15 mouse cellular contexts compared by ENCODE assay signal in the genomic region with DNA sequence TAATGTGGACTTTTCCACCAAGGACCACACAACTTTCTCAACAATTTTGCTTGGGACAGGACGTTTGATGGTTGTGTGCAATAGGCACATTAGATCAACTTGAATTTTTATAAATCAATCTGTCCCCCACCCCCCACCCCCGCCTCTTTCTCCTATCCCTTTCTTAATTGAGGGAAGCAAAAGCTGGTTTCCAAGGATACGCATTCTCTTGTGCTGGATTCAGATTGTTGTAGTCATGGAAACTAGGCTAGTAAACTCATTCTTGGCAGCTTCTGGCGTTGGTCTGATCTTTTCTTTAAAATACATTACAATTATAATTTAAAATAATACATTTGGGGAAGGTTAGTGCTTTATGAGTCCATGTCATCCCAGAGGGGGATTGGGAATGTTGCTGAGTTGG. TPM values are rescaled to one million over a fixed set of nuclear protein-coding genes. Genes with fewer than 3 reads are reported as not detected.
A peak's percentile ranks its signal among the peaks of the same experiment; 100 is the strongest.
DNase-seq lines count a peak whose midpoint lies in the region; ATAC-seq lines count a peak whose summit lies in the region.
"Had no signal": no experiment of that assay in that cellular context is flagged by ENCODE, and none has a peak within 500 bp of the region (broad histone marks: within the 10 kb centered on the region; RNA-seq: fewer than 3 reads in every experiment).

No protein-coding gene starts in this region.

- no peaks in the 10 kb centered on the region for H3K9me3 ChIP-seq in forebrain, embryonic 13.5 days (replicated peaks)
- H3K9me3 ChIP-seq in midbrain, embryonic 16.5 days (replicated peaks; ENCODE audit: control insufficient read depth, low read length, poor library complexity, severe bottlenecking): no peaks in the 10 kb centered on the region
- H3K9me3 ChIP-seq: heart, embryonic 15.5 days; megakaryocyte, embryonic 14.5 days had no signal

- no peak overlapping the region for H3K9ac ChIP-seq in forebrain, embryonic 13.5 days
- no peak overlapping the region for H3K9ac ChIP-seq in midbrain, embryonic 16.5 days (ENCODE audit: low read depth, low read length)
- H3K9ac ChIP-seq: heart, embryonic 15.5 days had no signal

- H3K27me3 ChIP-seq in forebrain, embryonic 13.5 days: no peaks in the 10 kb centered on the region
- no peaks in the 10 kb centered on the region for H3K27me3 ChIP-seq in midbrain, embryonic 16.5 days (ENCODE audit: control insufficient read depth, insufficient read depth, low read depth, low read length)
- H3K27me3 ChIP-seq: heart, embryonic 15.5 days; megakaryocyte, embryonic 14.5 days had no signal

- 3% methylated on average over 4 of the region's 4 CpGs for WGBS in forebrain, embryonic 13.5 days
- WGBS in midbrain, embryonic 16.5 days: 12% methylated on average over 4 of the region's 4 CpGs

- H3K4me2 ChIP-seq in forebrain, embryonic 13.5 days: peak overlapping the region; percentile 40
- no peak overlapping the region for H3K4me2 ChIP-seq in midbrain, embryonic 16.5 days (ENCODE audit: low read length)
- H3K4me2 ChIP-seq: heart, embryonic 15.5 days had no signal

- no peak overlapping the region for H3K4me3 ChIP-seq in forebrain, embryonic 13.5 days
- no peak overlapping the region for H3K4me3 ChIP-seq in midbrain, embryonic 16.5 days (ENCODE audit: low read depth, low read length)
- H3K4me3 ChIP-seq: heart, embryonic 15.5 days; megakaryocyte, embryonic 14.5 days had no signal

- intact Hi-C loops in heart, postnatal 14 days (cut with DNase I): no loop called here

- H3K36me3 ChIP-seq in forebrain, embryonic 13.5 days (ENCODE audit: poor library complexity, severe bottlenecking): no peaks in the 10 kb centered on the region
- no peaks in the 10 kb centered on the region for H3K36me3 ChIP-seq in midbrain, embryonic 16.5 days (ENCODE audit: control insufficient read depth, insufficient read depth, low read length)
- H3K36me3 ChIP-seq: heart, embryonic 15.5 days had no signal

- H3K4me1 ChIP-seq in forebrain, embryonic 13.5 days: peaks cover 33% of the 10 kb centered on the region
- H3K4me1 ChIP-seq in midbrain, embryonic 16.5 days (ENCODE audit: control insufficient read depth, insufficient read depth, low read length): peaks cover 15% of the 10 kb centered on the region

- peak overlapping the region; percentile 60 for H3K27ac ChIP-seq in forebrain, embryonic 13.5 days
- no peak overlapping the region for H3K27ac ChIP-seq in midbrain, embryonic 16.5 days (ENCODE audit: low read length)
- H3K27ac ChIP-seq: heart, embryonic 15.5 days had no signal

- DNase-seq in layer of hippocampus, adult 11-12 months (ENCODE audit: low spot score): peak; percentile 48
- no peak for DNase-seq in layer of hippocampus, postnatal 36 days
- peak; percentile 81 for DNase-seq in brain, adult 2 months (ENCODE audit: low read depth, low spot score)
- no peak for DNase-seq in heart, postnatal 14 days
- no peak for DNase-seq in thymus, postnatal 0 days (ENCODE audit: low spot score)
- DNase-seq: cerebellum, postnatal 36 days; gastrocnemius, postnatal 25 days; lung, adult 18-20 months; thymus, adult 18-20 months had no signal

- ATAC-seq in forebrain, embryonic 13.5 days: peak; percentile 78
- peak; percentile 42; the same call in 1 of the 2 replicates for ATAC-seq in midbrain, embryonic 16.5 days
- ATAC-seq in megakaryocyte progenitor cell, adult 5-6 weeks (replicated peaks; ENCODE audit: poor library complexity): no peak
- ATAC-seq: intestine, postnatal 0 days had no signal

RNA-seq across cellular contexts. Expression of a gene that starts 19.3 kb away (rescaled TPM):
- total RNA-seq in layer of hippocampus, postnatal 36 days (2021): 100 to 1,000 TPM; 318 to 339 TPM
- polyA plus RNA-seq in forebrain, embryonic 13.5 days (2015; fragmentation: Nextera tagmentation; extraction: Ambion mirVana): 120 and 122 TPM in 2 replicates
- 137 and 144 TPM in 2 replicates for polyA plus RNA-seq in midbrain, embryonic 16.5 days (2015; fragmentation: Nextera tagmentation; extraction: Ambion mirVana)
- total RNA-seq in megakaryocyte progenitor cell, adult 5-6 weeks (2015): 47.2 and 67.1 TPM in 2 replicates
- total RNA-seq in megakaryocyte progenitor cell, adult 5-6 weeks (2017): 123 and 143 TPM in 2 replicates
- total RNA-seq in heart, postnatal 14 days (2021): 10 to 100 TPM; 61.8 to 63.8 TPM
- polyA plus RNA-seq in thymus, postnatal 0 days (2015; fragmentation: Nextera tagmentation; extraction: Ambion mirVana): 73.8 and 85.4 TPM in 2 replicates

RNA-seq across cellular contexts. Expression of a gene that starts 44.9 kb away (rescaled TPM):
- total RNA-seq in layer of hippocampus, postnatal 36 days (2021): 10 to 100 TPM; 23.1 to 26.0 TPM
- polyA plus RNA-seq in forebrain, embryonic 13.5 days (2015; fragmentation: Nextera tagmentation; extraction: Ambion mirVana): 9.0 and 10.2 TPM in 2 replicates
- 15.4 and 15.7 TPM in 2 replicates for polyA plus RNA-seq in midbrain, embryonic 16.5 days (2015; fragmentation: Nextera tagmentation; extraction: Ambion mirVana)
- total RNA-seq in megakaryocyte progenitor cell, adult 5-6 weeks (2015): 10.3 and 15.5 TPM in 2 replicates
- 11.7 and 13.6 TPM in 2 replicates for total RNA-seq in megakaryocyte progenitor cell, adult 5-6 weeks (2017)
- total RNA-seq in heart, postnatal 14 days (2021): 1 to 10 TPM; 4.7 to 5.5 TPM
- polyA plus RNA-seq in thymus, postnatal 0 days (2015; fragmentation: Nextera tagmentation; extraction: Ambion mirVana): 6.5 and 8.0 TPM in 2 replicates

RNA-seq across cellular contexts. Expression of a gene that starts 45.2 kb away (rescaled TPM):
- total RNA-seq in layer of hippocampus, postnatal 36 days (2021): 10 to 100 TPM; 85.2 to 98.0 TPM
- polyA plus RNA-seq in forebrain, embryonic 13.5 days (2015; fragmentation: Nextera tagmentation; extraction: Ambion mirVana): 125 and 130 TPM in 2 replicates
- polyA plus RNA-seq in midbrain, embryonic 16.5 days (2015; fragmentation: Nextera tagmentation; extraction: Ambion mirVana): 99.2 and 110 TPM in 2 replicates
- total RNA-seq in megakaryocyte progenitor cell, adult 5-6 weeks (2015): 102 and 115 TPM in 2 replicates
- total RNA-seq in megakaryocyte progenitor cell, adult 5-6 weeks (2017): 124 and 152 TPM in 2 replicates
- 10 to 100 TPM; 25.1 to 29.4 TPM for total RNA-seq in heart, postnatal 14 days (2021)
- polyA plus RNA-seq in thymus, postnatal 0 days (2015; fragmentation: Nextera tagmentation; extraction: Ambion mirVana): 97.7 and 101 TPM in 2 replicates

Comparison
In these comparisons a context has a peak if more than half of its experiments do, and no peak if none do; other contexts are left out.
1. DNase-seq: peak in layer of hippocampus, adult 11-12 months (single experiment) and brain, adult 2 months (single experiment); none in layer of hippocampus, postnatal 36 days (0 of 2), heart, postnatal 14 days (0 of 2) and thymus, postnatal 0 days (single experiment).